Mouse (Mus musculus): ENCODE measurements around the gene Rapgef2.

Rapgef2 gene

DNA sequence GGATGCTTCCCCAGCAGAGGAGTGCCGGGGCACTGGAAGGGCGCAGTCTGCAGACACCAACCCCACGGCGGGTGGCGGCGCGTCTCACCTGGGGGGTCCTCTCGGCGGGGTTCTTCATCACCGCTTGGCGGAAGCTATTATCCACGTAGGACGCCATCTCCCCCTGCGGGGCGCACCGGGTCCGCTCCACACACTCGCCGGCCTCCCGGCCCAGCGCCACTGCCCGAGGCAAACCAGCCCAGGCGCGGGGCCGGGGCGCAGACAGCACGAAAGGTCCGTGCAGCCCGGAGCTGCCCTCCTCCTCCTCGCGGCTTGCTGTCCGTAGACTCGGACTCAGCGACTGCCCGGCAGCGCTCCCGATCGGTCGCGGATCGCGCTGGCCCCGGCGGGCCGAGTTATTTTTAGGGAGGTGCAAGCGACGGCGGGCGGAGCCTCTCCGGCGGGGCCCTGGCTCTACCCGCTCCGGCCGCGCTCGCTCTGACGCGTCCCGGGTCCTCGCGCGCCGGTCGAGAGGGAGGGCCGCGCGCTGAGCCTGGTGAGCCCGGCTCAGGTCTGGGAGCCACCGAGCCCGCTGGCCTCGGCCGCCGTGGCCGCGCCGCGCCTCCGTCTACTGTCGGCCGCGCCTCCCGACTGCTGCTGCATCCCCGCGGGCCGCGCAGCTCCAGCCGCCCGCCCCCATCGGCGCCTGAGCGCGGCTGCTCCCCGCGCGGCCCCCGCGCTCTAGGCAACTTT lies at the start of gene Rapgef2:
Gene Rapgef2 (minus strand): TSS at position 142 of the 732 bp plus-strand sequence.
- peak; percentile 80 for DNase-seq

DNA sequence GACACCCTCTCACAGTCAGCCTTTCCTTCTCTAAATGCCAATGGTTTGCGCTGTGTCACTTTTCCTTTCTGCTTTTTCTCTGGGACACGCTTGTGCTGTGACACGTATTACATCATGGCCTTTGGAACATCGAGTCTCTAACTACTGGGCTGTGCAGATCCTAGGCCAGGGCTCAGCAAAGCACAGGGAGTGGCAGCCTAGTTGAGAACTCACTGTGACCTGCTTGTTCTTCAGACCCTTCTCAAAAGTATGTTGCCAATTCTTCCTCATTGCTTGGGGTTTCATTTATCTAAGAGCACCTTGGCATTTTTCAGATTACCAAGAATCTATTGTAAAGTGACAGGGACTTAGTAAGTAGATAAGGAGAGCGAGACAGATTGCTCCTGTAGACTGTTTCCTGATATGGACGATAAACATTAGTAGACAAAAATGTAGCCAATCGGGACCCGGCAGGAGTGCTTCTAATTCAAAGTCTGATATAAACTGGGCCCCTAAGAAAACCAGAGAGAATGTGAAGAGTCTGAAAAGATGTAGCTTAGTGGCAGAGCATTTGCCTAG lies 47.4 kb upstream of the Rapgef2 start:
- DNase-seq: no peak

DNA sequence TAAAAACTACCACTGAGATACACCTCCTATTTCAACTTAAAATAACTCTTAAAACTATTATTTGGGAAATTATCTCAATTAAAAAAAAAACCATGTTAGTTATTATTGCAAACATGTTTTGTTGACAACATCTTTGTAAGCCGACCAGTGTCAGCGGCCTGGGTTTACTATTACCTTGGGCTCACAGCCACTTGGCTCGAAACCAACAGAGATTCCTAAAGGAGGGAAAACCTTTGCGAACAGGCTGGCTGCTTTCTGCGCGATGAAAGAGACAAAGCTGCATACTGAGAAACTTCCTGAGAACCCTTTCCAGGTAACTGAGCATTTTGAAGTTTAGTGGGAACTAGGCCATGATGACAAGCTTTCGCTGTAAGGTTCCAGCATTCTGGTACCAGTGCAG lies 46.7 kb upstream of the Rapgef2 start:
- peak; percentile 78 for DNase-seq

GRCm38 (mm10) chr3:79329691-79330315 lies 43.5 kb upstream of the Rapgef2 start:
- no peak for DNase-seq

GRCm38 (mm10) chr3:79324697-79325526 lies 38.6 kb upstream of the Rapgef2 start:
- no peak for DNase-seq

- DNase-seq: no peak
Measured at GRCm38 (mm10) chr3:79314006-79314698, 27.8 kb upstream of the Rapgef2 start.

- no peak for DNase-seq
Measured at GRCm38 (mm10) chr3:79311895-79312294, 25.6 kb upstream of the Rapgef2 start.

GRCm38 (mm10) chr3:79310184-79310583 lies 23.9 kb upstream of the Rapgef2 start:
- DNase-seq: no peak

DNA sequence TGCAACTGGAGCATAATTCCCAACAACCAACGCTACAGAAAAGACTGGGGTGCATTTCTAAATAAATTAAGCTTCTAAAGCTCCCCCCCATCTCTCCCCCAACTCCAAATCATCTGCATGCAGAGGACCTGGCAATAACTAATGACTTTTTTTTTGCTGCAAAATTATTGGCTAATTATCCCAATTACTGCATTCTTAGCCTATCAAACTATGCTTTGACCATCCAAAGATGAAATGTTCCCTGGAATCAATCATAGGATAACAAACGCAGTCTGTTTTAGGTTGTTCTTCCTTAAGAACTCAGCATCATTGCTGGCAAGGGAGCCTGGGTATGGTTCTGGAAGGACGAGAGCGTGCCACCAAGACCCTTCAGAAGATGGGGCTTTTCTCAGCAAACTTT lies 22.3 kb upstream of the Rapgef2 start:
- DNase-seq: no peak

GRCm38 (mm10) chr3:79299401-79299800 lies 13.1 kb upstream of the Rapgef2 start:
- DNase-seq: no peak

DNA sequence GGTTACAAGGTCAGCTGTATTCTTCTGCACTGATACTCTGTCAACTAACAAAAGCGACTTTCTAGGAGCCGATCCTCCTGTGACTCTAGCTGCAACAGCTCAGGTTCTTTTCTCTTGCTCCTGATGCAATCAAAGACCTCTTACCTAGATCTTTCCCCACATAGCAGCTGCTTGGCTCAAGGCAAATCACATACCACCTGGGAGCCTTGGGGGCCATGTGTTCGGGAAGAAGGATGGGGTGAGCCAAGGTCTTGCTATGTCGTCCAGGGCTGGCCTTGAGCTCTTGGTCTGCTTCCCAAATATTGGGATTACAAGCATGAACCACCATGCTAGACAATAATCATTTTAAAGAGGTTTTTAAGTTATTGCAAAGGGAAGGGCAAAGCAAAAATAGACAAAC lies 11.0 kb upstream of the Rapgef2 start:
- DNase-seq: no peak

GRCm38 (mm10) chr3:79296586-79296985 lies 10.3 kb upstream of the Rapgef2 start:
- no peak for DNase-seq

DNA sequence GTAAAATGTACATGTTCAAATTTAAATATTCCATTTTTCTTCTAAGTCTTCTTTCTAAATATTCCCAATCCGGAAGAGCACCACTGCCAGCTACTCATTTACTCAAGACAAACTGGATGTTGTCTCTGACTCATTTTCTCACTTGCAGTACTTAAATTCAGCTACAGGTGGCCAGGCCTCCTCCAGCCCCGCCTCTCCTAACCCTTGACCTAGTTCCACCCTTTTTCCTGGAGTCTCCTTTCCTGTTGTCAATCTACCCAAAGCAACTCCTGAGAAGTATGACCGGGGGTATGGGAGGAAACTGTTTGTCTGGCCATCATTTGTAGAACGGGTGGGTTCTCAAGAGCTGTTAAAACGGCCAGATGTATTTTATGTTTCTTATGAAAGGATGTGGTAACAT lies 9.7 kb upstream of the Rapgef2 start:
- DNase-seq: peak; percentile 40

DNA sequence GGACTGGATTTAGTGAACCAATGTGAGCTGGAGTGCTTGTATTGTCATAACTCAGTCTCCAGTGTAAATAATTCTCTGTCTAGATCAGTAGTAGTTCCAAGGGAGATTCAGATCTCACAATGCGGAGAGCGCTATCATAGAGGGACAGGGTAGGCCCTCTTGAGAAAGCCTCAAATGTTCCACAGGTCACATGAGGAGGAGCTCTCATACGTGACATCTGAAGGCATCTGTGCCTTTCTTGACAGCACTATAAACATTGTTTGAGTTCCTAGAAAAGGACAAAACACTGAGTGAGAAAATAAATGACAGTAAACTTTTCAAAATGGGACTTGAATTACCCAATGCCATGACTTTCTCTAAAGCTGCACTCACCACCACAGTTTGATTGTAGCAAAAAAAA lies 8.4 kb upstream of the Rapgef2 start:
- DNase-seq: no peak

GRCm38 (mm10) chr3:79293023-79293422 lies 6.7 kb upstream of the Rapgef2 start:
- no peak for DNase-seq

DNA sequence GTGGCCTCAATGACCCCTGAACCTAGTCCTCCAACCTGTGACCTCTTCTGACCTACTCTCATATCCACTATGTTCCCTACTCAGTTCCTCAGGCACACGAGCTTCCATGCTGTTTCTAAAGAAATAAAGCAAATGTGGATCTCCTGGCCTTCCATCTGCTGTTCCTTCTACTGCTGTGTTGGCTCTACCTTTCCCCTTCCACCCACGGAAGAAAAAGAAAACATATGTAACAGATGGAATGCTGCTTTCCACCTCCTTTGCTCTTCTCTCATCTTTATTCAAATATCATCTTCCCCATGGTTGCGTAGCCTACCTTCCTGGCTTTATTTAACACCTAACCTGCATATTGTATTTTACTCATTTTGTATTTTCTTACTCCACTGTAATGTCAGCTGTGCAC lies 2.7 kb upstream of the Rapgef2 start:
- no peak for DNase-seq

DNA sequence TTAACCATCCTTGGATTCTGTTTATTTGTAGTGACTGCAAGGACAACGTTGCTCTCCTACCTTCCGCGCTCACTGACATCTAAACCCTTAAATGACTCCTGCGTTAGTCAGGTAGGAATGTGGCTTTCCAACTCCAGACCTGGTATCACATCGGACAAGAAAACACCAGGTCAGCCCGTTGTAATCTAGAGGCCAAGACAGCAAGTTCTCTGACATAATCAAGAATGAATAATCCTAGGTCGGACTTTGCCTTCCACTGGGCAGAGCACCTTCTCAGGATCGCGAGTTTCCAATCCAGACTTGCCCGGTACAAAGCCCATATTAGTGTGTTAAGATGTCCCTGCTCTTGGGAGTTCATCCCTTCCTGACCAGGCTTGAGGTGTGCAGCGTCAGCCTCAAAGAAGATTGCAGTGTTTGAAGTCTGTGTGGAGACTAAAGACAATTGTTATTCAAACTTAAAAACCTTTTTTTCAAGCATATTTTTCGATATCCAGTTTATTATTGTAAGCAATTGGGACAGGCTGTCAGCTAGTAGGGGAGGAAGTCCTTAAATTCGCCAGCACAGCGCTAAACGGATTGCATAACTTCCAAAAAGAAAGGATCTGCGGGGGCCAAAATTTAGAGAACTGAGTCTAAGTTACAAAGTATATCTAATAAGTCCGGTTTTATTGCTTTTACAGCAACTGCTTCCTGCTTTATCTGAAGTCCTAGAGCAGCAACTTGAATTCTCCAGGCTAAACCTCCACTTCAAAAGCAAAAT lies 1.6 kb upstream of the Rapgef2 start:
- peak; percentile 90 for DNase-seq

DNA sequence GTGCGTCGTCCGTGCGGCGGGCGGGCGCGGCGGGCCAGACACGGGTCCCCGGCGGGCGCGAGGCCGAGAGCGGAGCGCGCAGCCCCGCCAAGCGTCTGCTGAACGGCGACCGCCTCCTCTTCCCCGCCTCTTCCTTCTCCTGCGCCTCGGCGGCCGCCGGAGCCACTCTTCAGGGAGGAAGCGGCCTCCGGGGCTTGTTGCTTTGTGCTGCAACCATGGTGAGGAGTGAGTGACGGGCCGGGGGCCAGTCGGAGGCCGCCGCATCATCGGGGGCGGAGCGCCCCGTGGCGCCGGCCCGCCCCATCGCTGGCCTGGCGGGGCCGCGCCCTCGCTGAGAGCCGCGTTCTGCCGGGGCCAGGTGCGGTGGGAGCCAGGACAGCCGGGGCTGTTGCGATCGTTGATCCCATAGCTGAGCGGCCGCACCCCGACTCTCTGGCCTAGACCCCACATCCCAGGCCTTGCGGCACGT lies 825 bp upstream of the Rapgef2 start:
- DNase-seq: peak; percentile 97

DNA sequence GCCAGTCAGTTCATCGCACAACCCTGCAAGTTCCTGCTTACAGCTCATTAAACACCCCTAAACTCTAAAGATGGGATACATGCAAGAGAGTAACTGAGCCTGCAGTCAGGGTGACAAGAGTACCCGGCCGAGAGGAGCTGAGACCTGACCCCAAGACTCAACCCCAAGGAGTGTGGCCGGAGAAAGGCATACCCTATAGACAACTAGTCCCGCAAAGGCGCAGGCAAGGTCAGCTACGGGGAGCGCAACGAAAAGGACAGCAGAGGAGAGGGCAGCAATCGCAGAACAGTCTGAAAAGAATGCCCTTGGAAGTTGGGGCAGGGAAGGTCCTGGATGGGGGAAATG lies 314 bp downstream of the Rapgef2 start:
- no peak for DNase-seq

DNA sequence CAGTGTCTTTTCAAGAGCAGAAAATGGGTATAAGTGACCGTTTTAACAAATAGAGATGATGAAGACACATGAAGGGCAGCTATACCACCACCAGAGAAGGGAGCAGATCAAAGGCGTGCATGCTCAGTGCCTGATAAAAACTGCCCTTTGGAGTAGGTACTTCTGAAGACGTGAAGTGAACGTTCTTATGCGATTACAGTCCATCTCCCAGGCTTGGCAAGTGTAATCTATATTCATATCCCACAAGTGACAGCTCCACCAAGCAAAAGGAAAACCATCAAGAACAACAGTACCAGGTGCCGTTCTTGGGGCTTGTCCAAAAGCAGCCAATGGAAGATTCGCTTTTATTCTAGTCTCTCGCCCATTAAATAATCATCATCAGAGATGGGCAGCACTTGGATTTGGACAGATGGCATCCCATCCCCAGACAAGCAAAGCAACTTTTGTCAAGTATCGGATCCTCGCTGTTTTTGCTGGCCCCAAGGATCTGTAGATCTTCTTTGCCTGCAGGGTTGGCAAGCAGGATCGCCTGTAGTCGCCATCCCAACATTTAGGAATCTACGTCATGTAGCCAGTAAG lies 1.1 kb downstream of the Rapgef2 start:
- DNase-seq: peak; percentile 16

- no peak for DNase-seq
Measured at GRCm38 (mm10) chr3:79283976-79284375, 2.3 kb downstream of the Rapgef2 start.

- DNase-seq: no peak
Measured at GRCm38 (mm10) chr3:79283031-79283430, 3.3 kb downstream of the Rapgef2 start.
